Mouse (Mus musculus): ENCODE results near the gene Mbip. TPM values are rescaled to one million over a fixed set of nuclear protein-coding genes. Genes with fewer than 3 reads are reported as not detected.

The Mbip gene
- polyA plus RNA-seq, 1 experiment from 2014 or later = 43.5 TPM

- H3K36me3 ChIP-seq = no peaks in the 10 kb centered on the region
- H3K9me3 ChIP-seq = no peaks in the 10 kb centered on the region
- no peaks in the 10 kb centered on the region for H3K4me1 ChIP-seq
- no peak overlapping the region for H3K4me2 ChIP-seq (replicated peaks)
- no peak overlapping the region for H3K9ac ChIP-seq
- H3K27me3 ChIP-seq (replicated peaks) = no peaks in the 10 kb centered on the region
- no peak for ATAC-seq (ENCODE audit: low FRiP score, low read depth)
- no peak overlapping the region for H3K4me3 ChIP-seq
- 92% methylated on average over 3 of the region's 3 CpGs for whole genome bisulfite sequencing
- no peak overlapping the region for H3K27ac ChIP-seq
These were observed 64.0 kb downstream of the Mbip start for GRCm38 (mm10) chr12:56281649-56282048.

Other genes starting within 250 kb of the Mbip start
- gene Nkx2-1, start 191.0 kb upstream of the Mbip start, polyA plus RNA-seq (2016; fragmentation: Nextera tagmentation; extraction: Ambion mirVana) = not detected in 2 replicates